Mouse (Mus musculus) forebrain, embryonic 10.5 days (tissue): ENCODE measurements around the gene Cnot10. TPM values are rescaled to one million over a fixed set of nuclear protein-coding genes. Genes with fewer than 3 reads are reported as not detected.

Experiments used
- DNase-seq: peaks from one replicate; pipeline ENCODE4 v3.0.0-alpha.2; 2017; ENCODE audit warnings: low spot score; ENCODE audit errors: extremely low spot score
- H3K27ac ChIP-seq: fragments of 300-500 bp; sonication (generic); 2 replicates; pipeline ENCODE4 v1.5.1; 2016; ENCODE audit warnings: mild to moderate bottlenecking
- H3K27me3 ChIP-seq: fragments of 300-500 bp; sonication (generic); 2 replicates; pipeline ENCODE4 v1.6.1; 2016; ENCODE audit warnings: mild to moderate bottlenecking; ENCODE audit not compliant: poor library complexity, severe bottlenecking
- H3K36me3 ChIP-seq: fragments of 300-500 bp; sonication (generic); replicated peaks from 2 replicates; pipeline ENCODE4 v1.6.1; 2016; ENCODE audit warnings: mild to moderate bottlenecking, moderate library complexity
- H3K4me1 ChIP-seq: fragments of 300-500 bp; sonication (generic); 2 replicates; pipeline ENCODE4 v1.6.1; 2016
- H3K4me3 ChIP-seq: fragments of 300-500 bp; sonication (generic); 2 replicates; pipeline ENCODE4 v1.5.1; 2016; ENCODE audit warnings: mild to moderate bottlenecking, moderate library complexity
- H3K9me3 ChIP-seq: fragments of 300-500 bp; sonication (generic); 2 replicates; pipeline ENCODE4 v1.6.1; 2016; ENCODE audit warnings: mild to moderate bottlenecking, moderate library complexity
- WGBS: fragments of 180-500 bp; shearing (Covaris S2); methylation state at CpG from one replicate; pipeline ENCODE4 v1.1.7; 2016; 5-methylcytosine and 5-hydroxymethylcytosine counted together
- polyA plus RNA-seq: library from polyadenylated mRNA; unstranded; fragments of >200 nt; fragmentation: Nextera tagmentation; extraction: Ambion mirVana; gene quantifications from 2 replicates; pipeline ENCODE4 v1.2.1, GENCODE M21; 2016

Cnot10 gene
- polyA plus RNA-seq, 1 experiment from 2014 or later, result 73.7 TPM

DNA sequence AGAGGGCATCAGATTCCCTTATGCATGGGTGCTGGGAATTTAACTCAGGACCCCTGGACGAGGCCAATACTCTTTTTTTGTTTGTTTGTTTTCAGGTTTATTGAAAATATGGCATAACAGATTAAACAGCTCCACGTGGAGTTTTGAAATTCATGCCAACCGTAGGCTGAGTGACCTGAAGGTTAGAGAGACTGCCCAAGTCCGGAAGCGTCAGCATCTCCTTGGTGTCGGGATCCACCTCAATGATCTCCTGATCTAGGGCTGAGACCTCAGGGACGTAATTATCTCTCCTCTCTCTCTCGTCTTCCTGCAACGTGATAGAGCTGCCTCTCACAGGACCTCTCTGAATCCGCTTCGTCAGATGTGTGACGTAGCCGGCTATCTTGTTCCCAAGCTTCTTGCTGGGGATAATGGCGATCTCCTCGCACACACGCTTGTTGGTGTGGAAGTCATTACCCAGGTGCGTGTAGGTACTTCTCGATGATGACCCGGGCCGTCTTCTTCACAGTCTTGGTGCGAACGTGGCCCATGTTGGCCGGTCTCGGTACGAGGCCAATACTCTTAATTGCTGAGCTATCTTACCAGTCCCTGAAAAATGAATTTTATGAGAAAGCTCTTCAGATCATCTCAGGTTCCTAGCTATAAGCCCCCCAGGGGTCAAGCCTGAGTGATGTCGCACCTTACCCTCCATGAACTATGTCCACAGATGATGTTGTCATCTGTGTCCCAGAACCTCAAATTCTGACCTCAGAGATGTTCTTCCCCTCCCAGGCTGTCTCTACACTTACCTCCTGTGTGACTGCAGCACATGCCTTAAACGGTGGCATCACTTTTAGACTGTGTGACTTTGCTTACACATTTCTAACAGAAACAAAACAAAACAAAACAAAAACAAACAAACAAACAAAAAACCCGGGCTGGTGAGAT lies 7.8 kb upstream of the Cnot10 start:
- 83% methylated on average over 28 of the region's 28 CpGs for WGBS
- Histone ChIP-seq H3K27me3 (peaks cover 15% of the 10 kb centered on the region), H3K9me3 (no peaks in the 10 kb centered on the region), H3K36me3 (no peaks in the 10 kb centered on the region), H3K4me1 (no peaks in the 10 kb centered on the region), H3K27ac (no peak overlapping the region), H3K4me3 (no peak overlapping the region)
- DNase-seq, result no peak

- Histone ChIP-seq H3K9me3 (no peaks in the 10 kb centered on the region), H3K4me3 (no peak overlapping the region), H3K36me3 (no peaks in the 10 kb centered on the region), H3K27ac (no peak overlapping the region), H3K27me3 (peaks cover 16% of the 10 kb centered on the region), H3K4me1 (no peaks in the 10 kb centered on the region)
- WGBS, result 90% methylated on average over 12 of the region's 12 CpGs
- no peak for DNase-seq
These were observed 6.8 kb upstream of the Cnot10 start for GRCm38 (mm10) chr9:114646556-114647505.

DNA sequence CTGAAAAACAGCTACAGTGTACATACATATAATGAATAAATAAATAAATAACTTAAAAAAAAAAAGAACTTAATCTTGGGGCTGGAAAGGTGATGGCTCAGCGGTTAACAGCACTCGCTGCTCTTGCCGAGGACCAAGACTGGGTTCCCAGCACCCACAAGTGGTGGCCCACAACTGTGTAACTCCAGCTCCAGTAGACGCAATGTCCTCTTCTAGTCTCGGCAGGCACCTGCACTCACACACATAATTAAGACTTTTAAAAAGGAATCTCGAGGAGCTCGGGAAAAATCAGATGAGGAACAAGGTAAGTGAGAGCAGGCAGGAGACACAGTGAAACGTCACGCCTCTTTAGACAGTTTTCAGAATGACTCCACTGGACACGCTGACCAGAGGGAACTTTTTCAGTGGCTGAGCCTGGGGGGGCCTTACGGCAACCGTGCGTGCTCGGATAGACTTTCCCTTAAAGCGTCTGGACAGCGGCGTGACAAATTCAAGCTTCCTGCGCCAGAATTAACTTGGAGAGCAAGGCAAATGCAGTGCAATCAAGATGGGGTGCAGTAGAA lies 717 bp downstream of the Cnot10 start:
- WGBS, result 15% methylated on average over 18 of the region's 18 CpGs
- Histone ChIP-seq H3K27ac (peak overlapping the region; percentile 91), H3K4me3 (peak overlapping the region; percentile 95), H3K9me3 (no peaks in the 10 kb centered on the region), H3K27me3 (peaks cover 19% of the 10 kb centered on the region), H3K4me1 (peaks cover 19% of the 10 kb centered on the region), H3K36me3 (peaks cover 33% of the 10 kb centered on the region)
- no peak for DNase-seq

DNA sequence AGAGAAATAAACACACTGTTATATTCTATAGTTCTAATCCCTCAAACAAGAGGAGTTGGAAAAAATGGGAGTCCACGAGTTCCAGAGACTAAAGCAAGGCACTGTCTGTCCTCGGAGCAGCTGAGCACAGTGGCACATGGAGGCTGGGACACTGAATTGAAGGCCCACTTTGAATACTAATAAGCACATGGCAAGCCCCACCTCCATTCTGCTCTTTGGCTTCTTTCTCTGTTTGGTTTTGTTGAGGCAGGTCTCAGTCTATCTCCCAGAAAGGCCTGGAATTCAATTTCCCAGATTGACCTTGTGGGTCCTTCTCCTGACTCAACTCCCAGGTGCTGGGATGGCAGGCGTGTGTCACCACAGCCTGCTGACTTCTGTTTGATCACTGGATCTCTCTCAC lies 3.2 kb downstream of the Cnot10 start:
- Histone ChIP-seq H3K4me3 (no peak overlapping the region), H3K9me3 (no peaks in the 10 kb centered on the region), H3K36me3 (peaks cover 44% of the 10 kb centered on the region), H3K27me3 (0 out of 2 replicates have a peak, but pooled peaks cover 4% of the 10 kb centered on the region), H3K4me1 (peaks cover 19% of the 10 kb centered on the region), H3K27ac (no peak overlapping the region)
- 90% methylated on average over 3 of the region's 3 CpGs for WGBS
- no peak for DNase-seq

DNA sequence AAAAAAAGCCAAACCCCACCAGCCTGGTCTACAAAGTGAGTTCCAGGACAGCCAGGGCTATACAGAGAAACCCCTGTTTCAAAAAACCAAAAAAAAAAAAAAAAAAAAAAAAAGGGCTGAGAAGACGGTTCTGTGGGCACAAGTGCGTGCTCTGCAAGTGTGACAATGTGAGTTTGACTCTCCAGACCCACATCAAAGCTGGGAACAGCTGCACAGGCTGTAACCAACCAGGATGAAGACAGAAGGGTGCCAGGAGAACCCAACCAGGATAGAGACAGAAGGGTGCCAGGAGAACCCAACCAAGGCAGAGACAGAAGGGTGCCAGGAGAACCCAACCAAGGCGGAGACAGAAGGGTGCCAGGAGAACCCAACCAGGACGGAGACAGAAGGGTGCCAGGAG lies 3.8 kb downstream of the Cnot10 start:
- 98% methylated on average over 4 of the region's 4 CpGs for WGBS

GRCm38 (mm10) chr9:114632331-114632730 lies 7.7 kb downstream of the Cnot10 start:
- peaks cover 73% of the 10 kb centered on the region for H3K36me3 ChIP-seq
- no peak overlapping the region for H3K4me3 ChIP-seq
- no peak overlapping the region for H3K27ac ChIP-seq
- H3K9me3 ChIP-seq, result no peaks in the 10 kb centered on the region
- H3K4me1 ChIP-seq, result no peaks in the 10 kb centered on the region
- DNase-seq, result no peak
- 75% methylated on average over 4 of the region's 4 CpGs for WGBS
- H3K27me3 ChIP-seq, result no peaks in the 10 kb centered on the region

More for the DNA sequence above, 3.8 kb downstream of the Cnot10 start:
- DNase-seq, result no peak
- no peak overlapping the region for H3K4me3 ChIP-seq
- H3K36me3 ChIP-seq, result peaks cover 50% of the 10 kb centered on the region
- peaks cover 19% of the 10 kb centered on the region for H3K4me1 ChIP-seq
- H3K27ac ChIP-seq, result no peak overlapping the region
- no peaks in the 10 kb centered on the region for H3K9me3 ChIP-seq
- H3K27me3 ChIP-seq, result 0 out of 2 replicates have a peak, but pooled peaks cover 2% of the 10 kb centered on the region

DNA sequence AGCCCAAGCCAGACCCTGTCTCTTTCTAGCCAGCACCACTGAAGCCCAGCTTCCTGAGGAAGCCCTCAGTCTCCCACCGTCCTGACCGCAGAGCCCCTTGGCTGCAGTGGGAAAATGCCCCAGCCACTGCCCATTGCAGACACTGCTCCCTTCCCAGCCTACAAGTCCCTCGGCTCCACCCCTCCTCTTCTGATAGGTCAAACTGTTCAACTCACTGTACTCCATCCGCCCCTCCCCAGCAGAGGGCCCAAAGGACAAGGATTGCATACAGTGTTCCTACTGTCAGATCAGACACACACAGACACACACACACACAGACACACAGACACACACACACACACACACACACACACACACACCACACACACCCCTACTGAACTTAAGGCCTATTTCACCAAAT lies 13.3 kb downstream of the Cnot10 start:
- no peaks in the 10 kb centered on the region for H3K27me3 ChIP-seq
- 75% methylated on average over 4 of the region's 4 CpGs for WGBS
- no peak overlapping the region for H3K4me3 ChIP-seq
- no peak overlapping the region for H3K27ac ChIP-seq
- no peaks in the 10 kb centered on the region for H3K9me3 ChIP-seq
- H3K36me3 ChIP-seq, result peaks cover 98% of the 10 kb centered on the region
- no peak for DNase-seq
- no peaks in the 10 kb centered on the region for H3K4me1 ChIP-seq

GRCm38 (mm10) chr9:114624178-114624577 lies 15.8 kb downstream of the Cnot10 start:
- Histone ChIP-seq H3K4me1 (no peaks in the 10 kb centered on the region), H3K27ac (no peak overlapping the region), H3K4me3 (no peak overlapping the region), H3K27me3 (no peaks in the 10 kb centered on the region), H3K9me3 (no peaks in the 10 kb centered on the region), H3K36me3 (peaks cover 98% of the 10 kb centered on the region)
- DNase-seq, result no peak
- WGBS, result 95% methylated on average over 6 of the region's 6 CpGs

DNA sequence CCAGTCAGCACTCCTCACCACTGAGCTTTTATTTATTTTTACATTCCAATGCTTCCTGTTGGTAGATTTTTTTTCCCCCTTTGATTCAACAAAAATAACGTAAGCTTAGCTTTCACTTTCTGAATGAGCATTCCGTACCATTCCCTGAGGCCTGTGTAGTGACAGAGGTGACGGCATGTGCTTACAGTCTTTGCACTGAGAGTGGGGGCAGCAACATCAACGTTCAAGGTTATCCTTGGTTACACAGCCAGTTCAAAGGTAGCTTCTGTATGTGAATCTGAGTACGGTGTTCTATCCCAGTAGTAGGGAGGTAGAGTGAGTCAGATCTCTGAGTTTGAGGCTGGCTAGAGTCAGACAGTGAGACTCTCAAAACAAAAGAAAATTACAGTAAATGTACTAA lies 18.8 kb downstream of the Cnot10 start:
- H3K4me1 ChIP-seq, result no peaks in the 10 kb centered on the region
- H3K4me3 ChIP-seq, result no peak overlapping the region
- no peaks in the 10 kb centered on the region for H3K27me3 ChIP-seq
- H3K9me3 ChIP-seq, result no peaks in the 10 kb centered on the region
- H3K27ac ChIP-seq, result no peak overlapping the region
- H3K36me3 ChIP-seq, result peaks cover 97% of the 10 kb centered on the region
- DNase-seq, result no peak
- 94% methylated on average over 5 of the region's 5 CpGs for WGBS

GRCm38 (mm10) chr9:114614176-114614953 lies 25.6 kb downstream of the Cnot10 start:
- Histone ChIP-seq H3K4me3 (no peak overlapping the region), H3K36me3 (peaks cover 94% of the 10 kb centered on the region), H3K4me1 (no peaks in the 10 kb centered on the region), H3K27me3 (no peaks in the 10 kb centered on the region), H3K9me3 (no peaks in the 10 kb centered on the region), H3K27ac (no peak overlapping the region)
- WGBS, result 89% methylated on average over 9 of the region's 9 CpGs
- no peak for DNase-seq

DNA sequence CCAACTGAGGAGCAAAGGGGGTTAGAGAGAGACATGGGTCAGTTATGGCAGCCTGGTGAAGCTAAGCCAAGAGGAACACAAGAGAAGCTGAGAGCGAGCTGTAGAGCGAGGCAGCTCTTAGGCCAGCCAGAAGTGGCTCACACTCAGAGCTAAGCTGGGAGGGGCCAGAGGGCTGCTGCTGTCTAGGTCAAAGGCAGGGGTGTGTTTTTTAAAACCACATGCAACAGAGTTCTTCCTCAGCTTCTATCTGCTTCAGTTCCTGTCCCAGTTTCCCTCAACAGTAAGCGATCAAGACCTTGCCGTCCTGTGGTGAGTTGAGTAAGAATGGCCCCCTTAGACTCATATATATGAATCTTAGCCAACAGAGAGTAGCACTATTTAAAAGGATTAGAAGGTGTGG lies 27.0 kb downstream of the Cnot10 start:
- Histone ChIP-seq H3K9me3 (no peaks in the 10 kb centered on the region), H3K36me3 (peaks cover 94% of the 10 kb centered on the region), H3K4me3 (no peak overlapping the region), H3K4me1 (no peaks in the 10 kb centered on the region), H3K27ac (no peak overlapping the region), H3K27me3 (no peaks in the 10 kb centered on the region)
- 93% methylated on average over 4 of the region's 4 CpGs for WGBS
- no peak for DNase-seq

DNA sequence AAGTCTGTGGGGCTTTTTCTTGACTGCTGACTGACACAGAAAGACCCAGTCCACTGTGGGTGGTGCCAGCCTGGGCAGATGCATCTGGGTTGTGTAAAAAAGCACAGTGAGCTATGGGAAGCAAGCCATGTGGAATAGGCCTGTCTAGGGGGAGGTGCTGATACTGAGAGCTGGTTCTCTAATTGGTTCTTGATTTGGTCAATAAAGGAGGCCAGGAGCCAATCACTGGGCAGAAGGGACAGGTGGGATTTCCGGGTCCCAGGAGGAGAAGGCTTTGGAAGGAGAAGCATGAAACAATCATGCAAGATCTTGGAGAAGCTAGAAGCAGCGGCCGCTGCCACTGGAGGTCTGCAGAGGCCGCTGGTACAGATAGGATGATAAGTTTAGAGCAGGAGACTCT lies 27.4 kb downstream of the Cnot10 start:
- Histone ChIP-seq H3K27me3 (no peaks in the 10 kb centered on the region), H3K9me3 (no peaks in the 10 kb centered on the region), H3K4me3 (no peak overlapping the region), H3K27ac (no peak overlapping the region), H3K4me1 (no peaks in the 10 kb centered on the region), H3K36me3 (peaks cover 94% of the 10 kb centered on the region)
- WGBS, result 90% methylated on average over 4 of the region's 4 CpGs
- no peak for DNase-seq
